Mouse (Mus musculus) adrenal gland, adult 18-20 months (tissue): ENCODE measurements at regions not wholly inside any gene's neighbourhood (a gene's known extent, or its start where the extent isn't known, plus 50 kb on each side); places are given as distances from the start of the nearest gene placed in this dataset.

Experiments
- DNase-seq, 2 experiments: peaks; one replicate each; pipeline ENCODE4 v3.0.0; 2021 to 2022; ENCODE audit warnings: low spot score in 2 of 2

DNA sequence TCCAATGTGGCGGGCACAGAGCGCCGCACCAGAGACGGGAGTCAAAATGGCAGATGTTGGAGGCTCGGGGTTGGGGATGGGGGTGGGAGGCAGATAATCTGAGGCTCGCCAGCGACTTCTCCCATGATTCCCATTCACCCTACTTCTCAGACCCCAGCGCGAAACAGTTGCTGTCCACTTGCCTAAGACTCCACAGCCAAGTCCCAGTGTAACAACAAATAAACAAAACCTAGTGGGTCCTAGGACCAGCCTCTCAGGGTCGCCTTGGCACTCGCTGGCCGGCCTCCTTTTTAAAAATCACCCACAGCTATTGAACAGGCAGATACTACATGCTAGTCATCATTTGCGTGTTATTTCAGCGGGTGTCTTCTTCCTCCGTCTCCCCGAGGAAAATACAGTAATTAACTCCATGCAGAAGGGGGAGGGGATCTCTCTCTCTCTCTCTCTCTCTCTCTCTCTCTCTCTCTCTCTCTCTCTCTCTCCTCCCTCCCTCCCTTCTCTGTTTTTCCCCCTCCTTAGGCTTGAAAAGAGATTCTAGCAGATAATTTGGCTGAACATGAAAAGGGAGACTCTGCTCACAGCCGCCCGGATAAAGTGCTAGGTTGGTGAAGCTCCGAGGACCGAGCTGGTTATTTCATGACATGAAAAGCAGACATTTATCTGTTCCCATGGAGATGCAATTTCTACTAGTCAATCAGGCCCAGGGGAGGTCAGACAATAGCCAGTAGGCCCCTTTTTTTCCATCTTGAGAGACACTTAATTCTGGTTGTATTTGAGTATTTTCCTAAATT, 71.9 kb upstream of the Zfp217 start:
- DNase-seq: peak in 1 of 2 experiments; percentile 32

DNA sequence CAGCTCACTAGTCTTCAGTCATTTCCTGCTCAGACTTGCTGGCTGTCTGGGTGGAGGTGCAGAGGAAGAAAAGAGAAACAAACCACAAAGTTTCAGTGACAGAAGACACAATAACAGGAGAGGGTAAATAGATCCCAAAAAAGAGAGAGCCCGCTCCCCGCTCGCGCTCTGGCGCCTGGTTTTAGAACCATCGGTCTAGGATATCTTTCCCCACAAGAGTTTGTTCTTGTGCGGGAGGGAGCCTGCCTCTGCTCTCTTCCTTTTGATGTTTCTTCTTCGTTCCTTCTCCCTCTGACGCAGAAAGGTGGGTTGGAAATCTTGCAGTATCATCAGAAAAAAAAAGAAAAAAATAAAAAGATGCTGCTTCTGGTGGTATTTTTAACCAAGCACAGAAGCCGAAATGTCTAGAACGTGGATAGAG, 71.3 kb upstream of the Zfp217 start:
- no peak for DNase-seq

DNA sequence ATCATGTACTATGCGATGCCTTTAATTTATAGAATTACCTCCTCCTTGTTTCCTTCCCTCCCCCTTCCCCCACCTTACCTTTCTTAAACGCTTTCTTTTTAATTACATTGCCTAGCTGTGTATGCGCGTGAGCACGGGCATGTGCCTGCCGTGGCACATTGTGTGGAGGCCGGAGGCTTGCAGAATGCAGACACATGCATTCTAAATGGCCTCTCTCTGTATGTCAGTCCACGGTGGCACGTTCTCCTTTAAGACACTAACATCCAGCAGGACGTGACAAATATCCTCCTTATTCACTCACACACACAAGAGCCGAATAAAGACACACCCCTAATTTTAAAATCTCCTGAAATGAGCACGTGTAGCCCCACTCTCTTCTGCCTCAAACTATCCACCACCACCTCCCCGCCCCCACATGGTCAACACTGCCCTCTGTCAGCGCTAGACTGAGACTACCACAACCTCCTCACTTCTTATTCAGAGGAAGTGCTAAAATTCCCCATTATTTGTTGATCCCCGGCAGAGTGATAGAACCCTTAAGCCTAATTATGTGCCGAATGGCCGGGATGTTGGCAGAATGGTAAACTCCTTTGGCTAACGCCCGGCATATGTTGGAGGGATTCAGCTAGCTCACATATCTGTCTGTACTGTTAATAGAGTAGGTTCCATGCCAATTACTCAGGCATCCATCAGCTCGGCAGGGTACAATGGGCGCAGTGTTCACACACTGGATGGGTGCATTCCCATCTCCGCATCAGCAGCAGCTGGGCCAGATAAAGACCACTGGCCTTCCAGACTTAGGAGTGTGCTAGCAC, 70.5 kb upstream of the Zfp217 start:
- peak; percentile 53 to 56 for DNase-seq

DNA sequence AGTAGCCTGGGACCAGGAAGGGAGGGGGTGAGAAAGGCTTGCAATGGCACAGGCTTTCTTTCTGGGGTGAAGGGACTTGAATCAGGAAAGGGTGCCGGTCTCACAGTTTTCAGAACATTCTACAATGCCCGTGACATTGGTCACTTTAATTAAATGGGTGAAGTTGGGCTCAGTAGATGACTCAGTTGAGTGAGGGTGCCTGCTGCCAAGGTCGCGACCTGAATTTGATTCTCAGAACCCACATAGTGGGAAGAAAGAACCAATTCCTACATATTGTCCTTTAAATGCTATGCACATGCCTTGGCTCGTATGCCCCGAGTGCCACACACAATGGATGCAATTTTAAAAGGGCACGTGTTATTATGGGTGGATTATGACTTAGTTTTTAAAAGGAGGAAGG, 68.4 kb upstream of the Zfp217 start:
- DNase-seq: no peak

- peak; percentile 83 to 86 for DNase-seq
These were observed 61.2 kb upstream of the Zfp217 start for GRCm38 (mm10) chr2:170209121-170209520.

GRCm38 (mm10) chr2:170207878-170208277, 60.0 kb upstream of the Zfp217 start:
- no peak for DNase-seq

DNA sequence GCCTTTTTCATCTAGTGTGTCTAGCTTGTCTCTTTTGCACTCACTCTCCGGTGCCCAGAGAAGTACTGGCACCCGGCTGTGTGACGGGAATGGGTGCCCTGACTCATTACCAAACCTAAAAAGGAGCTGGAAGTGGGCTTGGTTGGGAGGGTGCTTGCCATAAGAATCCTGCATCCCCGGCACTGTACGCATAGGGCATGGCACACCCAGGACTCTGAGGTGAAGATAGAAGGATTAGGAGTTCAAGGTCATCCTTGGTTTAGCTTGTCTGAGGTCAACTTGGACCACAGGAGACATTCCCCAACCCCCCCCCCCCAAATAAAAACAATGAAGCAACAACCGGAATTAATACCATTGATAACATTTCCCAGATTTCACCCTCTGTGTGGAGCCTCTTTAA, 59.5 kb upstream of the Zfp217 start:
- DNase-seq: no peak

DNA sequence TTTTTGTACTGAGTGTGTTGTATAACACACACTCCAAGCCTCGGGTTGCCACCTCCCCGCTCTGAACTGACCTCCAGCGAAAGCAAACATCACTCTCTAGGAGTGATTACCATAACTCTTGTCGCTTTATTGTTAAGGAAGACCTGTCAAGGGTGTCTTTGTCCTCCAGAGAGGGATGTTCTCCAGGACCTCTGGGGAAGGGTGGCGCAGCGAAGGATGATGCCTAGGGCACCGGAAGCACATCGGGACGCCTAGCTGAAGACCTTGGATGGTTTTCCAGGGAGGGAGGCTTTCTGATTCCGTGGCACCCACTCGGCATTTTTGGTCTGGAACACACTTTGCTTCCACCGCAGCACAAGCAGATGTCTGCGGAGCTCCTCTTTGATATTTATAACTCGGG, 59.0 kb upstream of the Zfp217 start:
- DNase-seq: no peak

GRCm38 (mm10) chr2:170206442-170206754, 58.5 kb upstream of the Zfp217 start:
- DNase-seq: no peak

DNA sequence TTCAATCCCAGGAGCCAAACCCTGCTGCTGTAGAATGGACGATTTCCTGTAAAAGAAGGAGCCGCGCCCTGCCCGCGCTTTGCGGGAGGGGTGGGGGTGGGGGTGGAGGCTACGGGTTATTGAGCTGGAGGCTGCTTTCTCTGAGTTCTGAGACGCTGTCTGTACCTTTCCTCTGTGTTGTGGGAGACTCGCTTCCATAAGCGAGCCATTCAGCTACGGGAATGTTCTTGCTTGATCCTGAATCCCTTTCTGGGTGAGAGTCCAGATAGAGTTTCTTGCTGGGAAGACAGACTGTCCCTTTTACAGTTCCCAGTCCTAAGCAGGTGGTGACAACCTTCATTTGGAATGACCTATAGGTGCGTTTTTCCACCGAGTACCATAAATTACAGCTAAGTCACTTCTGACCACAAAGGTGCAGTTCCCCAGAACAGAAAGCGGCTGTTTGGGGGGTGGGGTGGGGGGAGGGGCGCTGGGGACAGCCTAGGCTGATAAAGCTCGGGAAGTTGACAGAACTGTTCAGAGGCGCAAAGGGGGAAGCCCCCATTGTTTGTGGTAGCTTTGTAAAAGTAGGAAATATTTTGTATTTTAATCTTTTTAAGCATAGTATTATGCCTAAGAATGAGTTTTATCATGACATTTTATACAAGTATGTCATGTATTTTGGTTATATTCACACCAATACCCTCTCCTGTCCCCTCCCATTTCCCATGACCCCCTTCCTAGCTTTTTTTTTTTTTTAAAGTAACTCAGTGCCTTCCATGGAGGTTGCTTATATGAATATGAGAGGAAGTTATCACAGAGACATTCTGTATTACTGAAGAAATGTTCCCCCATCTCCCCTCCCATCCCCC, 57.9 kb upstream of the Zfp217 start:
- no peak for DNase-seq

DNA sequence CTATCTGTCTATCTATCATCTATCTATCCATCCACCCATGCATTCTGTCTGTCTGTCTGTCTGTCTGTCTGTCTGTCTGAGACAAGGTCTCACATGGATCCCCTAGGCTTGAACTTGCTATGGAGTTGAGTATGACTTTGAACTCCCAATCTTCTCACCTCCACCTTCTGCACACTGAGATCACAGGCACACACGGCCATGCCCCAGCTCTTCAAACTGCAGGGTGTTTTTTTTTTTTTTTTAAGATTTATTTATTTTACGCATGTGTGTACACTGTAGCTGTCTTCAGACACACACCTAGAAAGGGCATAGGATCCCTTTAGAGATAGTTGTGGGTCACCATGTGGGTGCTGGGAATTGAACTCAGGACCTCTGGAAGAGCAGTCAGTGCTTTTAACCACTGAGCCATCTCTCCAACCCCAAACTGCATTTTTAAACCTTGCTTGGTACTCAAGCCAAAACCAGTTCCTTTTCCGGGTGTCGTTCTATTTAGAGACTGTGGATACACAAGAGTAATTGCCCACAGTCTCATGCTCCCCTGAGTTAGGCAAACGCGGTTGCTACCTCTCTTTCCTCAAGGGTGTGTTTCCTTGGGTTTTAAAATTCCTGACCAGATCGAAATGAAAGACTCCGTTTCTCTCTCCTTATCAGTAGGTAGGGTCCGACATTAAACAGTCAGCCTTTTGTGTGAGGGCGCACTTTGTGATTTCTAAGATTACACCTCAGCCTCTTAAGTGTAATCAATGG, 57.0 kb upstream of the Zfp217 start:
- DNase-seq: no peak

- DNase-seq: no peak
These were observed 55.6 kb upstream of the Zfp217 start for GRCm38 (mm10) chr2:170203496-170203895.

- no peak for DNase-seq
These were observed 54.0 kb upstream of the Zfp217 start for GRCm38 (mm10) chr2:170201816-170202371.
